Mouse (Mus musculus): ENCODE measurements around the gene Erbb4. TPM values are rescaled to one million over a fixed set of nuclear protein-coding genes. Genes with fewer than 3 reads are reported as not detected.

The Erbb4 gene
- polyA plus RNA-seq, 1 experiment: not detected

GRCm38 (mm10) chr1:68056494-68056893, 1051.4 kb downstream of the Erbb4 start:
- no peaks in the 10 kb centered on the region for H3K4me1 ChIP-seq (ENCODE audit: control insufficient read depth, insufficient read depth, low read length)
- TF ChIP-seq POLR2A (IDR thresholded peaks at IDR 0.05; ENCODE audit: borderline replicate concordance, low read depth, low read length) (no peak), CTCF (IDR thresholded peaks at IDR 0.05; ENCODE audit: low read depth, low read length) (no peak)
- no peak overlapping the region for H3K27ac ChIP-seq (ENCODE audit: insufficient read depth, low read depth, low read length)
- no peak overlapping the region for H3K4me3 ChIP-seq (ENCODE audit: insufficient read depth, low read length)

GRCm38 (mm10) chr1:68054715-68055114, 1053.1 kb downstream of the Erbb4 start:
- H3K4me1 ChIP-seq (ENCODE audit: control insufficient read depth, insufficient read depth, low read length): no peaks in the 10 kb centered on the region
- H3K4me3 ChIP-seq (ENCODE audit: insufficient read depth, low read length): no peak overlapping the region
- TF ChIP-seq CTCF (IDR thresholded peaks at IDR 0.05; ENCODE audit: low read depth, low read length): no peak
- TF ChIP-seq POLR2A (IDR thresholded peaks at IDR 0.05; ENCODE audit: borderline replicate concordance, low read depth, low read length): no peak
- H3K27ac ChIP-seq (ENCODE audit: insufficient read depth, low read depth, low read length): no peak overlapping the region

GRCm38 (mm10) chr1:68049856-68050255, 1058.0 kb downstream of the Erbb4 start:
- TF ChIP-seq POLR2A (IDR thresholded peaks at IDR 0.05; ENCODE audit: borderline replicate concordance, low read depth, low read length) (no peak), CTCF (IDR thresholded peaks at IDR 0.05; ENCODE audit: low read depth, low read length) (no peak)
- Histone ChIP-seq H3K4me1 (ENCODE audit: control insufficient read depth, insufficient read depth, low read length) (no peaks in the 10 kb centered on the region), H3K27ac (ENCODE audit: insufficient read depth, low read depth, low read length) (no peak overlapping the region), H3K4me3 (ENCODE audit: insufficient read depth, low read length) (no peak overlapping the region)

- TF ChIP-seq POLR2A (IDR thresholded peaks at IDR 0.05; ENCODE audit: borderline replicate concordance, low read depth, low read length) (no peak), CTCF (IDR thresholded peaks at IDR 0.05; ENCODE audit: low read depth, low read length) (no peak)
- H3K4me3 ChIP-seq (ENCODE audit: insufficient read depth, low read length): no peak overlapping the region
- H3K4me1 ChIP-seq (ENCODE audit: control insufficient read depth, insufficient read depth, low read length): no peaks in the 10 kb centered on the region
- no peak overlapping the region for H3K27ac ChIP-seq (ENCODE audit: insufficient read depth, low read depth, low read length)
Observed at GRCm38 (mm10) chr1:68047139-68047538, 1060.7 kb downstream of the Erbb4 start.

GRCm38 (mm10) chr1:68046551-68046970, 1061.3 kb downstream of the Erbb4 start:
- H3K4me3 ChIP-seq (ENCODE audit: insufficient read depth, low read length): no peak overlapping the region
- no peak overlapping the region for H3K27ac ChIP-seq (ENCODE audit: insufficient read depth, low read depth, low read length)
- H3K4me1 ChIP-seq (ENCODE audit: control insufficient read depth, insufficient read depth, low read length): no peaks in the 10 kb centered on the region
- no peak for TF ChIP-seq POLR2A (IDR thresholded peaks at IDR 0.05; ENCODE audit: borderline replicate concordance, low read depth, low read length)
- TF ChIP-seq CTCF (IDR thresholded peaks at IDR 0.05; ENCODE audit: low read depth, low read length): no peak

- Histone ChIP-seq H3K4me3 (ENCODE audit: insufficient read depth, low read length) (no peak overlapping the region), H3K27ac (ENCODE audit: insufficient read depth, low read depth, low read length) (no peak overlapping the region), H3K4me1 (ENCODE audit: control insufficient read depth, insufficient read depth, low read length) (no peaks in the 10 kb centered on the region)
- TF ChIP-seq POLR2A (IDR thresholded peaks at IDR 0.05; ENCODE audit: borderline replicate concordance, low read depth, low read length) (no peak), CTCF (IDR thresholded peaks at IDR 0.05; ENCODE audit: low read depth, low read length) (no peak)
Observed at GRCm38 (mm10) chr1:68024086-68024940, 1083.5 kb downstream of the Erbb4 start.

GRCm38 (mm10) chr1:68020020-68020419, 1087.8 kb downstream of the Erbb4 start:
- H3K4me3 ChIP-seq (ENCODE audit: insufficient read depth, low read length): no peak overlapping the region
- no peak for TF ChIP-seq CTCF (IDR thresholded peaks at IDR 0.05; ENCODE audit: low read depth, low read length)
- no peak overlapping the region for H3K27ac ChIP-seq (ENCODE audit: insufficient read depth, low read depth, low read length)
- H3K4me1 ChIP-seq (ENCODE audit: control insufficient read depth, insufficient read depth, low read length): no peaks in the 10 kb centered on the region

- TF ChIP-seq CTCF (IDR thresholded peaks at IDR 0.05; ENCODE audit: low read depth, low read length): no peak
- TF ChIP-seq POLR2A (IDR thresholded peaks at IDR 0.05; ENCODE audit: borderline replicate concordance, low read depth, low read length): no peak
- Histone ChIP-seq H3K4me1 (ENCODE audit: control insufficient read depth, insufficient read depth, low read length) (no peaks in the 10 kb centered on the region), H3K27ac (ENCODE audit: insufficient read depth, low read depth, low read length) (no peak overlapping the region), H3K4me3 (ENCODE audit: insufficient read depth, low read length) (no peak overlapping the region)
Observed at GRCm38 (mm10) chr1:68019618-68020017, 1088.2 kb downstream of the Erbb4 start.
